Mouse (Mus musculus) forebrain, embryonic 13.5 days (tissue): ENCODE measurements at regions not wholly inside any gene's neighbourhood (a gene's known extent, or its start where the extent isn't known, plus 50 kb on each side); places are given as distances from the start of the nearest gene placed in this dataset.

Source experiments
- ATAC-seq: fragments of 200-750 bp; cut with Nextera tagmentation; 2 replicates; pipeline ENCODE4 v1.8.0; 2017
- H3K27ac ChIP-seq: fragments of 300-500 bp; sonication (generic); 2 replicates; pipeline ENCODE4 v1.5.1; 2015; ENCODE audit warnings: inconsistent platforms, mild to moderate bottlenecking, moderate library complexity
- H3K27me3 ChIP-seq: fragments of 300-500 bp; sonication (generic); 2 replicates; pipeline ENCODE4 v1.6.1; 2015; ENCODE audit warnings: mild to moderate bottlenecking, inconsistent platforms
- H3K36me3 ChIP-seq: fragments of 300-500 bp; sonication (generic); 2 replicates; pipeline ENCODE4 v1.6.1; 2015; ENCODE audit warnings: mild to moderate bottlenecking, inconsistent platforms; ENCODE audit not compliant: poor library complexity, severe bottlenecking
- H3K4me1 ChIP-seq: fragments of 300-500 bp; sonication (generic); 2 replicates; pipeline ENCODE4 v1.6.1; 2015; ENCODE audit warnings: inconsistent platforms
- H3K4me2 ChIP-seq: fragments of 300-500 bp; sonication (generic); 2 replicates; pipeline ENCODE4 v1.6.1; 2015; ENCODE audit warnings: inconsistent platforms, mild to moderate bottlenecking, moderate library complexity
- H3K4me3 ChIP-seq: fragments of 300-500 bp; sonication (generic); 2 replicates; pipeline ENCODE4 v1.5.1; 2015; ENCODE audit warnings: mild to moderate bottlenecking, inconsistent platforms
- H3K9ac ChIP-seq: fragments of 300-500 bp; sonication (generic); 2 replicates; pipeline ENCODE4 v1.6.1; 2015; ENCODE audit warnings: mild to moderate bottlenecking, inconsistent platforms
- H3K9me3 ChIP-seq: fragments of 300-500 bp; sonication (generic); replicated peaks from 2 replicates; pipeline ENCODE4 v1.6.1; 2016; ENCODE audit warnings: inconsistent platforms
- WGBS: fragments of 180-500 bp; shearing (Covaris S2); methylation state at CpG from one replicate; pipeline ENCODE4 v1.1.7; 2015; 5-methylcytosine and 5-hydroxymethylcytosine counted together

DNA sequence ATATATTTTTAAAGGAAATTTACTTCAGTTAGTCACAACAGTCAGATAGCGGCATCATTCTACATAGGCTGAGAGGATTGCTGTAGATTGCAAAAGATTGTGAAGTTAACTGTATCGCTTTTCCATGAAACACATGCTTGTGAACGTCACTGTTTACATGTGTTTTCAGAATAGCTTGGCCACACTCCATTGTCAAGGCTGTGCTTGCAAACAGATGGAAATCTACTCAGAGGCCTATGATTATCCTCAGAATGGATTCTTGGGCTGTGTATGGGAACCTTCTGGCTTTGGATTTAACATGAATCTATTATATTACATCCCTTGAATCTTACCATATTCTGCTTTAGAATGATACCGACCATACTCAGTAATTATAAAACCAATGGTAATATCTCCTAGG lies 690.1 kb downstream of the Ttll7 start:
- no peak overlapping the region for H3K4me2 ChIP-seq

DNA sequence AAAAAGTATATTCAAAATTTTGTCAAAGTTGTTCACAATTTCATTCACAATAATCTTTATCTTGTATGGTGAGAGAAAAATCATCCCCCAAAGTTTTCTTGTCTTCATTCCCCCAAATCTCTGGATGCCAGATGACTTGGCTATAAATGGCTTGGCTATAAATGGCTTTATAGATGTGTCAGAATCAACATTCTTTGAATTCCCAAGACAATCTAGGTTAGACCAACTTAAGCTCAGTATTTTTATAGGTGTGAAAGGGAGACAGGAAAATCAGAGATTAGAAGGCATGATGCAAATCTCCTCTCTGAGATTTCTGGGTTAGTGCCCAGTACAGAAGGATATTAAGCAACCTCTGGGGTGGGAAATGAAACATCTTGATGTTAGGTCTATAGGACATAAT lies 685.4 kb downstream of the Ttll7 start:
- Histone ChIP-seq H3K4me3 (no peak overlapping the region), H3K27me3 (no peaks in the 10 kb centered on the region), H3K9me3 (no peaks in the 10 kb centered on the region), H3K9ac (no peak overlapping the region), H3K36me3 (no peaks in the 10 kb centered on the region), H3K4me2 (no peak overlapping the region), H3K27ac (no peak overlapping the region), H3K4me1 (no peaks in the 10 kb centered on the region)
- no peak for ATAC-seq

More for the DNA sequence above, 690.1 kb downstream of the Ttll7 start:
- H3K9ac ChIP-seq = no peak overlapping the region
- no peaks in the 10 kb centered on the region for H3K9me3 ChIP-seq
- no peaks in the 10 kb centered on the region for H3K36me3 ChIP-seq
- H3K4me3 ChIP-seq = no peak overlapping the region
- H3K27ac ChIP-seq = no peak overlapping the region
- ATAC-seq = no peak
- no peaks in the 10 kb centered on the region for H3K27me3 ChIP-seq
- no peaks in the 10 kb centered on the region for H3K4me1 ChIP-seq
- WGBS = 94% methylated on average over 4 of the region's 4 CpGs

- H3K9ac ChIP-seq = no peak overlapping the region
- H3K4me2 ChIP-seq = no peak overlapping the region
- no peaks in the 10 kb centered on the region for H3K27me3 ChIP-seq
- H3K4me1 ChIP-seq = 0 out of 2 replicates have a peak, but pooled peaks cover 6% of the 10 kb centered on the region
- H3K4me3 ChIP-seq = no peak overlapping the region
- no peaks in the 10 kb centered on the region for H3K36me3 ChIP-seq
- ATAC-seq = no peak
- H3K9me3 ChIP-seq = no peaks in the 10 kb centered on the region
- H3K27ac ChIP-seq = no peak overlapping the region
- 47% methylated on average over 2 of the region's 2 CpGs for WGBS
Measured at GRCm38 (mm10) chr3:147532196-147532595, 680.0 kb downstream of the Ttll7 start.

GRCm38 (mm10) chr3:147531608-147532180 lies 679.5 kb downstream of the Ttll7 start:
- Histone ChIP-seq H3K9me3 (no peaks in the 10 kb centered on the region), H3K4me3 (no peak overlapping the region), H3K4me2 (no peak overlapping the region), H3K27ac (no peak overlapping the region), H3K27me3 (no peaks in the 10 kb centered on the region), H3K4me1 (0 out of 2 replicates have a peak, but pooled peaks cover 6% of the 10 kb centered on the region), H3K9ac (no peak overlapping the region), H3K36me3 (no peaks in the 10 kb centered on the region)
- ATAC-seq = 0 out of 2 replicates have a peak, but pooled peaks have one; percentile 41
- 36% methylated on average over 6 of the region's 6 CpGs for WGBS
